Mouse (Mus musculus): ENCODE results near the gene Csmd2.

Gene Csmd2

GRCm38 (mm10) chr4:128141161-128142101, 153.8 kb downstream of the Csmd2 start:
- in situ Hi-C loops (cut with MseI, MboI), result no loop called here

- in situ Hi-C loops (cut with MseI, MboI), result no loop called here
Measured at GRCm38 (mm10) chr4:128142279-128142678, 154.6 kb downstream of the Csmd2 start.

DNA sequence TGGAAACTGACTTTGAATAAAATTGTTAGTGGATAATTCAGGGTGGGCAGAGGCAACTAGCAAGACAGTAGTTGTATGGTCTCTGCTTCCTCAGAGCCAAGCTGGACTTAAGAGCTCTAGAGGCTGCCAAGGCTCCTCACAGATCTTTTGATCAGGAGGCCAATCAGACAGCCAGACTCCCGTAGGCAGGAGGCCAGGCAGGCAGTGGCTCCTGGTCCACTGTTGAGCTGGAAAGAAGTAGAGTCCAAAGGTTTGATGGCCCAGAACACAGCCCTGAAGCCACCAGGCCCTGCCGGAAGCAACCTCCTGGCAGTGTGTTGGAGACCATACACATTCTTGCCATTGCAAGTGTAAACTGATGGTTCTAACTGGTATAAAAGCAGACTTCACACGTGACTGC, 155.5 kb downstream of the Csmd2 start:
- in situ Hi-C loops (cut with MseI, MboI), result no loop called here

GRCm38 (mm10) chr4:128149524-128149923, 161.9 kb downstream of the Csmd2 start:
- in situ Hi-C loops (cut with MseI, MboI), result no loop called here

DNA sequence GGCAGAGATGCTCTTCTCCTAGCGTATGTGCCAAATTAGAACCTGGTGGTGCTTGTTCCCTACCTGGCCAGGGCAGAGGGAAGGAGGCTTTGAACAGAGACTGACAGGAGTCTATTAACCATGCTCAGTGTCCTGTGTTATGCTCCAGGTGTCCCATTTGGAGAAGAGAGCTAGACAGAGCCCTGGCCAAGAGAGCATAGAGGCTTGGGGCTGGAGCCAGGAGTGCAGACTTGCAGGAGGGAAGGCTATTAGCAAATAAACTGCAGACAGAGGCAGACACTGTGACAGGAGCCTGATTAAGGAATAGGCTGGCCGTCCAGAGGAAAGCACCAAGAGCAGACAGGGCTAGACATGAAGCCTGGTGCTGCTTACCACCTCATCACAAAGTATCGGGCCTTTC, 164.4 kb downstream of the Csmd2 start:
- in situ Hi-C loops (cut with MseI, MboI), result no loop called here

- in situ Hi-C loops (cut with MseI, MboI), result no loop called here
Measured at GRCm38 (mm10) chr4:128153144-128153543, 165.5 kb downstream of the Csmd2 start.

GRCm38 (mm10) chr4:128155226-128155625, 167.6 kb downstream of the Csmd2 start:
- in situ Hi-C loops (cut with MseI, MboI), result no loop called here

- in situ Hi-C loops (cut with MseI, MboI), result no loop called here
Measured at GRCm38 (mm10) chr4:128160656-128161055, 173.0 kb downstream of the Csmd2 start.

- in situ Hi-C loops (cut with MseI, MboI), result no loop called here
Measured at GRCm38 (mm10) chr4:128170181-128170580, 182.5 kb downstream of the Csmd2 start.

DNA sequence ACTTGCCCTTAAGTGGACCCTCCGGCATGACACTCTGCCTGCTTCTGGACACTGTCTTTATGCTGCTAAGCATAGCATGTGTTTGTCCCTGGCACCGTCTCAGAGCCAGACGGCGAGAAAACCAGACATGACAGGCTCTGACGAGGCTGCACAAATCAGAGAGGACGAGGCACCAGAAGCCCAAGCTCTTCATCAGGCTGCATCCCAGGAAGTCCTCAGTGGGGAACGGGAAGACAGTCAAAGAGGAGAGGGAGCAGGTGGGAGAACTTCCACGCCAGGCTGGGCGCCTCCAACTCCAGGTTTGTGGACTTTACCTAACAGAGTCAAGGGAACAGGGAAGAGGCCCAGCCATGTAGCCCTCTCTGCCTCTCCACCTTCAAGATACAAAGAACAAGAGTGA, 183.6 kb downstream of the Csmd2 start:
- in situ Hi-C loops (cut with MseI, MboI), result no loop called here

DNA sequence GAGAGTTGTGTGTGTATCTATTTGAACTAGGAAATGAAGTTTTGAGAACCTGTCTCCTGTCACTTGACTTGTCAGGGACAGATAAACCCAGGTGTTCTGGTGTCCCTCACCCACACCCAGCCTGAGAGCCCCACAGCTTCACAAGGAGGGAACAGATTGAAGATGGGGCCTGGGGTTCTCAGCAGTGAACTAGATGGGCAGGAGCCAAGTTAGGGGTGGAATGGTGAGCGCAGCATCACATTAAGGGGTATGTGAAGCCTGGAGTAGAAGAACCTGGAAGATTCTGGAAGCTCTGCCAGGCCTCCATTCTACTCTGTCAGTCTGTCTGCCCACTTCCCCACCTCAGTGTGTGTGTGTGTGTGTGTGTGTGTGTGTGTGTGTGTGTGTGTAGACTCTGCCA, 184.0 kb downstream of the Csmd2 start:
- in situ Hi-C loops (cut with MseI, MboI), result no loop called here

DNA sequence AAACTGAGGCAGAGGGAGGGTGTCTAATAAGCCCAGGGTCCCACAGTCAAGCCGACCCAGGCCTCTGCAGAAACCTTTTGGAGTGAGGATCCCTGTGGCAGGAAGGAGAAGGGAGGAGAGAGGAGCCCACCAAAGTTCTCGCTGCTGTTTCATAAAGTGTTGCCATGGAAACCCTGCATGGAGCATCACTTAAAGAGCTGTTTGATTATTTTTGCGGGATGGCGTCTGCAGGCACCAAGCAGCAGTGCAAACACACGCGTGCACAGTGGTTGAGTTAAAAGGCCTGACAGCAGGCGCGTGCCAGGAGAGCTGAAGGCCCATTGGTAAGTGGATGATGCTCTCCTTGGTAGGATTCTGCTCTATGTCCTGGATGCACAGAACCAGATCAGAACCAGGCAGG, 191.3 kb downstream of the Csmd2 start:
- in situ Hi-C loops (cut with MseI, MboI), result no loop called here

DNA sequence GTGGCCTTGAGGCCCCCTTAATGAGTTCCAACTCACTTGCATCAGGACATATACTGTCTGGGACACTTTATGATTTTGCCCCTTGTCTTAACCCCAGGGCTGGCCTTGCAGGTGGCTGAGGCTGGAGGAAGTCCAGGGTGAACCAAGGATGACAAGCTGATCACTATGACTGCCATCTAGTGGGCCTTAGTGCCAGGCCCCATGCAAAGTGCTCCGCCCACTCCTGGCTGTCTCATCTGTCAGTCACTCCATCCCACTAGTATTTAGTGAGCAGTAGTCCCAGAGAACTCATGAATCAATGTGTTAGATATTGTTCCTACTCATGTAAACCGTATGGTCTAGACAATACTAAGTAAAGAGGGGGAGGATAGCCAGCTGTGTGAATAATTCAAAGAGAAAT, 191.9 kb downstream of the Csmd2 start:
- in situ Hi-C loops (cut with MseI, MboI), result no loop called here

DNA sequence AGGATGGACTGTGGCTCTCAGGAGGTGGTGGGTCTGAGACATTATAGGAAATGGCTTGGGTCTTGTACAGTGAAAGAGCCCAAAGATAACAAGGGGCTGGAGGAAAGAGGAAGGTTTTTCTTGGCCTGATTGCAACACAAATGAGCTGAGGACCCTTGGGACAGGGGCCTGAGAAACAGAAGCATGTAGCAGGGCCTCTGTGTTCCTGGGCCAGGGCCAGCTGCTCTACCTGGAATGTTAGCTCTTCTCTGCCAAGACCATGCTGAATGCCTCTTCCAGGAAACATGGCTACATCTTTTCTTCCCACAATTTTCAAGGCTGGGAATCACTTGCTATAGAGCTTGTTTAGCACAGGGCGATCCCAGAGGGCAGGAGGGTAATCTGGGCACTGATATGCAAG, 197.1 kb downstream of the Csmd2 start:
- in situ Hi-C loops (cut with MseI, MboI), result no loop called here

DNA sequence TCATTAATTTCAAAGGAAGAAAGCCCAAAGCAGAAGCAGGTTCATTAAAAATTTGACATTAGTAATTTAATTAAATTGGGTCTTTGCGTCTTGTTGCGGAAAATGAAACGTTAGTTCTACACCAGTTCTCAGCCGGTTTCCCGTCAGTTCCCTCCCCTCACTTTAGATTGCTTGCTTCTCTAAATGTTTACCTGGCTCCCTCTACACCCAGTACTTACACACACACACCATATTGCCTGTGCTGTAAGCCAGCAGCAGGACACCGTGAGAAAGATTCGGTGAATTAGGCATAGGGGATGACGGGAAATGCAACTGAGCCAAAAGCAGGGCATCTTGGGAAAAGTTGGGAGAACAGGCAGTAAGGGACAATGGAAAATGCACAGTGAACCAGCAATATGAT, 206.8 kb downstream of the Csmd2 start:
- in situ Hi-C loops (cut with MseI, MboI), result no loop called here

GRCm38 (mm10) chr4:128217991-128218595, 230.4 kb downstream of the Csmd2 start:
- in situ Hi-C loops (cut with MseI, MboI), result no loop called here

DNA sequence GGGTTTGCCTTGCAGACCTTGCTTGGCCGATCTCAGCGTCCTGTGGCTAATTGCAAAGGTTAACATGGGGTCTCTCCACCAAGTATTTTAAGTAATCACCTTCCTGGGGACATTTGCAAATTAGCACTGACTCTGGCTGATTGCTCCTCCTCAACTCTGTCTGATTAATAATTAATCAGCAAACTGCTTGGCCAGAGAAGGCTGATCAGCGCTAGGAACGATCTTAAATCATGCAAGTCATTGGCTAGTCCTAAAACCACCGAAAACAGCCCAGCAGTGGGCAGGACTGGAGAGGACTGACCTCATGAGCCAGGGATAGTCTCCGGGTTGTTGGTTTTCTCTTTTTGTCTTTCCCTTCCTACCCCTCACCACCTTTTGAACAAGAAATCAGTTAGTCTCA, 236.8 kb downstream of the Csmd2 start:
- in situ Hi-C loops (cut with MseI, MboI), result no loop called here

DNA sequence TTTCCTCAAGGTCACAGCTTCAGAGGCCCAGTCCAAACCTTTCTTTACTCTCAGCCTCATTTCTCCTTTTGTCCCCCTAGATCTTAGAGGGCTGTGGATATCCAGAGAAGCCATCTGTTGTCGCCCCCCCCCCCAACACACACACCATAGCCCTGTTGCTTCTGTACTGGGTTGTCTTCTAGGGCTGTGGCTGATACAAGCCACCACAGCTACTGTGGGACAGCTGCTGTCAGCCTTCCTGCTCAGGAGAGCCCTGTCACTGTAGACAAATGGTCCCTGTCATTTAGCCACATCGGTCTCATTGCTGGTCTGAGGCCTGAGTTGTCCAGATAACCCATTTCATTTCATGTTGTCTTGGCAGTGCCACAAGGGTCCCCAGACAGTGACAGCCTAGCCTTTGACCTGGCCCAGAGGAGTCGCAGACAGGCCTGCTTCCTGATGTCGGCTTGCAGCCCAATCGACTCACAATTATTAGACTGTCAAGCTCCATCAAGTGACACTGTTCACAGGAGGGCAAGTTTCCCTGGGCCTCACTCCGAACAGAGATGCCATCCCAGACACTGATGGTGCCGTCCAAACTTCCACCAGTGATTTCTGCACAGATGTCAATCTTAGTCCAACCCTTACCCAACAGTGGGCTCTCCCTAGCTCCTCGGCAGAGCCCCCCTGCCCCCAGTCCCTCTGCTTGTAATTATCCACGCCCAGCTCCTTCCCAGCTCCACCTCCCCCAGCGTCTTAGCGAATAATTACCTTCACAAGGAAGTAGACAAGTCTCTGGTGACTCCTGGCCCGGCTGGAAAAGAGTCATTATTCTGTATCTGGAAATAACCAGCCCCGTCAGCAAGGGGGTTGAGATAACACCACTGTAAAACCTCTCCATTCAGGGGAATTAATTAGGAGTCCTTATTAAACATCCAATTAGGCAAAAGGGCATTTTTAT, 240.0 kb downstream of the Csmd2 start:
- in situ Hi-C loops (cut with MseI, MboI), result no loop called here

GRCm38 (mm10) chr4:128233458-128233857, 245.8 kb downstream of the Csmd2 start:
- in situ Hi-C loops (cut with MseI, MboI), result no loop called here

GRCm38 (mm10) chr4:128239113-128239512, 251.5 kb downstream of the Csmd2 start:
- in situ Hi-C loops (cut with MseI, MboI), result no loop called here

GRCm38 (mm10) chr4:128241075-128241853, 253.6 kb downstream of the Csmd2 start:
- in situ Hi-C loops (cut with MseI, MboI), result no loop called here

Measured in mouse trophoblast stem cell (cell line).